Mouse (Mus musculus): Measurements from ENCODE around the gene Mtfr1l. TPM values are rescaled to one million over a fixed set of nuclear protein-coding genes. Genes with fewer than 3 reads are reported as not detected.

The Mtfr1l gene
- polyA plus RNA-seq, 1 experiment = 59.7 TPM

GRCm38 (mm10) chr4:134559154-134559553, 24.0 kb upstream of the Mtfr1l start:
- Histone ChIP-seq H3K4me3 (ENCODE audit: insufficient read depth, low read length) (no peak overlapping the region), H3K4me1 (ENCODE audit: control insufficient read depth, insufficient read depth, low read length) (peaks cover 7% of the 10 kb centered on the region), H3K27ac (ENCODE audit: insufficient read depth, low read depth, low read length) (no peak overlapping the region)
- no peak for TF ChIP-seq POLR2A (IDR thresholded peaks at IDR 0.05; ENCODE audit: borderline replicate concordance, low read depth, low read length)
- no peak for TF ChIP-seq CTCF (IDR thresholded peaks at IDR 0.05; ENCODE audit: low read depth, low read length)

GRCm38 (mm10) chr4:134558570-134559113, 23.5 kb upstream of the Mtfr1l start:
- TF ChIP-seq POLR2A (IDR thresholded peaks at IDR 0.05; ENCODE audit: borderline replicate concordance, low read depth, low read length) (no peak), CTCF (IDR thresholded peaks at IDR 0.05; ENCODE audit: low read depth, low read length) (no peak)
- peaks cover 7% of the 10 kb centered on the region for H3K4me1 ChIP-seq (ENCODE audit: control insufficient read depth, insufficient read depth, low read length)
- H3K4me3 ChIP-seq (ENCODE audit: insufficient read depth, low read length) = no peak overlapping the region
- no peak overlapping the region for H3K27ac ChIP-seq (ENCODE audit: insufficient read depth, low read depth, low read length)

- TF ChIP-seq POLR2A (IDR thresholded peaks at IDR 0.05; ENCODE audit: borderline replicate concordance, low read depth, low read length) (no peak), CTCF (IDR thresholded peaks at IDR 0.05; ENCODE audit: low read depth, low read length) (no peak)
- H3K27ac ChIP-seq (ENCODE audit: insufficient read depth, low read depth, low read length) = peak overlapping the region; percentile 50
- H3K4me1 ChIP-seq (ENCODE audit: control insufficient read depth, insufficient read depth, low read length) = peaks cover 7% of the 10 kb centered on the region
- H3K4me3 ChIP-seq (ENCODE audit: insufficient read depth, low read length) = no peak overlapping the region
Measured at GRCm38 (mm10) chr4:134557626-134558249, 22.6 kb upstream of the Mtfr1l start.

- TF ChIP-seq CTCF (IDR thresholded peaks at IDR 0.05; ENCODE audit: low read depth, low read length) (peak; percentile 29; the same call in 1 of the 2 replicates), POLR2A (IDR thresholded peaks at IDR 0.05; ENCODE audit: borderline replicate concordance, low read depth, low read length) (no peak)
Measured at GRCm38 (mm10) chr4:134555956-134556580, 20.9 kb upstream of the Mtfr1l start.

GRCm38 (mm10) chr4:134553631-134554030, 18.4 kb upstream of the Mtfr1l start:
- TF ChIP-seq POLR2A (IDR thresholded peaks at IDR 0.05; ENCODE audit: borderline replicate concordance, low read depth, low read length) (no peak), CTCF (IDR thresholded peaks at IDR 0.05; ENCODE audit: low read depth, low read length) (no peak)
- no peak overlapping the region for H3K27ac ChIP-seq (ENCODE audit: insufficient read depth, low read depth, low read length)
- H3K4me1 ChIP-seq (ENCODE audit: control insufficient read depth, insufficient read depth, low read length) = peaks cover 15% of the 10 kb centered on the region
- H3K4me3 ChIP-seq (ENCODE audit: insufficient read depth, low read length) = no peak overlapping the region

More at GRCm38 (mm10) chr4:134555956-134556580, 20.9 kb upstream of the Mtfr1l start:
- Histone ChIP-seq H3K4me3 (ENCODE audit: insufficient read depth, low read length) (no peak overlapping the region), H3K4me1 (ENCODE audit: control insufficient read depth, insufficient read depth, low read length) (peaks cover 12% of the 10 kb centered on the region), H3K27ac (ENCODE audit: insufficient read depth, low read depth, low read length) (no peak overlapping the region)

- no peak within 1 kb of the TSS for H3K27ac ChIP-seq (ENCODE audit: insufficient read depth, low read depth, low read length)
- peaks cover 25% of the 10 kb centered on the region for H3K4me1 ChIP-seq (ENCODE audit: control insufficient read depth, insufficient read depth, low read length)
- TF ChIP-seq POLR2A (IDR thresholded peaks at IDR 0.05; ENCODE audit: borderline replicate concordance, low read depth, low read length) (no peak), CTCF (IDR thresholded peaks at IDR 0.05; ENCODE audit: low read depth, low read length) (no peak)
- H3K4me3 ChIP-seq (ENCODE audit: insufficient read depth, low read length) = peak within 1 kb of the TSS; percentile 82
Measured at GRCm38 (mm10) chr4:134551494-134552316, 16.5 kb upstream of the Mtfr1l start, which contains the start of gene Selenon. TSS of gene Selenon (minus strand) at chr4:134552166.

GRCm38 (mm10) chr4:134549899-134550298, 14.7 kb upstream of the Mtfr1l start:
- no peak overlapping the region for H3K4me3 ChIP-seq (ENCODE audit: insufficient read depth, low read length)
- TF ChIP-seq CTCF (IDR thresholded peaks at IDR 0.05; ENCODE audit: low read depth, low read length) = 0 out of 2 replicates have a peak, but pooled peaks have one; percentile 27
- TF ChIP-seq POLR2A (IDR thresholded peaks at IDR 0.05; ENCODE audit: borderline replicate concordance, low read depth, low read length) = no peak
- H3K27ac ChIP-seq (ENCODE audit: insufficient read depth, low read depth, low read length) = no peak overlapping the region
- H3K4me1 ChIP-seq (ENCODE audit: control insufficient read depth, insufficient read depth, low read length) = peaks cover 29% of the 10 kb centered on the region

- H3K4me1 ChIP-seq (ENCODE audit: control insufficient read depth, insufficient read depth, low read length) = peaks cover 29% of the 10 kb centered on the region
- peak overlapping the region; percentile 18 for H3K4me3 ChIP-seq (ENCODE audit: insufficient read depth, low read length)
- H3K27ac ChIP-seq (ENCODE audit: insufficient read depth, low read depth, low read length) = peak overlapping the region; percentile 59
- no peak for TF ChIP-seq POLR2A (IDR thresholded peaks at IDR 0.05; ENCODE audit: borderline replicate concordance, low read depth, low read length)
- TF ChIP-seq CTCF (IDR thresholded peaks at IDR 0.05; ENCODE audit: low read depth, low read length) = no peak
Measured at GRCm38 (mm10) chr4:134548169-134548938, 13.2 kb upstream of the Mtfr1l start.

Measured in bone marrow macrophage, adult 2 months (primary cell).